Mouse (Mus musculus) spleen, postnatal 0 days (tissue): ENCODE data around the gene Mpc2. TPM values are rescaled to one million over a fixed set of nuclear protein-coding genes. Genes with fewer than 3 reads are reported as not detected.

Source experiments
- polyA plus RNA-seq: library from polyadenylated mRNA; unstranded; fragments of >200 nt; fragmentation: Nextera tagmentation; extraction: Ambion mirVana; gene quantifications from 2 replicates; pipeline ENCODE4 v1.2.1, GENCODE M21; 2015

Mpc2 gene
- 148 and 162 TPM in 2 replicates for polyA plus RNA-seq

GRCm38 (mm10) chr1:165460360-165460800 lies at the start of gene Mpc2, which contains the start of gene Dcaf6:
Gene Mpc2, plus strand, starts transcription at chr1:165460637.
Gene Dcaf6, minus strand, starts transcription at chr1:165460475.

GRCm38 (mm10) chr1:165484688-165485233 lies 24.3 kb downstream of the Mpc2 start, which contains the start of gene Adcy10:
Gene Adcy10, plus strand, starts transcription at chr1:165485183.

Other genes starting within 250 kb of the Mpc2 start
- 62.3 and 64.6 TPM in 2 replicates for gene Tiprl, start 223.6 kb upstream of the Mpc2 start, polyA plus RNA-seq
- 0.22 and 0.29 TPM in 2 replicates for gene Gpr161, start 164.8 kb upstream of the Mpc2 start, polyA plus RNA-seq
- 17.4 and 18.3 TPM in 2 replicates for gene Dcaf6, start 162 bp upstream of the Mpc2 start, polyA plus RNA-seq
- gene Adcy10, start 24.5 kb downstream of the Mpc2 start, polyA plus RNA-seq, result 0.05 TPM in 1 of 2 replicates, not detected in the other
- 33.6 and 46.1 TPM in 2 replicates for gene Mpzl1, start 173.9 kb downstream of the Mpc2 start, polyA plus RNA-seq
- 35.0 and 44.0 TPM in 2 replicates for gene Rcsd1, start 249.1 kb downstream of the Mpc2 start, polyA plus RNA-seq